Mouse (Mus musculus): ENCODE measurements around the gene Gli1.
A peak's percentile ranks its signal among the peaks of the same experiment; 100 is the strongest.

The Gli1 gene

DNA sequence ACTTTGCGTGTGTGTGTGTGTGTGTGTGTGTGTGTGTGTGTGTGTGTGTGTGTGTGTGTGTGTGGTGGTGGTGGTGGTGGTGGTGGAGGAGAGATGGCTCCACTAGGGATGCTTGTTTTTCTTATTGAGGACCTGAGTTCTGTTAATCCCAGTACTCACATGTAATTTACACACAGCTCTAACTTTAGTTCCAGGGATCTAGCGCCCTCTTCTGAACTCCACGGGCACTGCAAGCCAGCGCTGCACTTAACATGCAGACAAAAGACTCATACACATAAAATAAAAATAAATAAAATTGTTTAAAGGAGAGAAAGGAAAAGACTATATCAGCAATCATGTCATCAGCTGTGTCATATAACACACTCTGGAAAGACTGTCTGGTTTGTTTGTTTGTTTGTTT, 7.2 kb upstream of the Gli1 start:
- no peak for DNase-seq (ENCODE audit: low spot score in 2 of 2)

DNA sequence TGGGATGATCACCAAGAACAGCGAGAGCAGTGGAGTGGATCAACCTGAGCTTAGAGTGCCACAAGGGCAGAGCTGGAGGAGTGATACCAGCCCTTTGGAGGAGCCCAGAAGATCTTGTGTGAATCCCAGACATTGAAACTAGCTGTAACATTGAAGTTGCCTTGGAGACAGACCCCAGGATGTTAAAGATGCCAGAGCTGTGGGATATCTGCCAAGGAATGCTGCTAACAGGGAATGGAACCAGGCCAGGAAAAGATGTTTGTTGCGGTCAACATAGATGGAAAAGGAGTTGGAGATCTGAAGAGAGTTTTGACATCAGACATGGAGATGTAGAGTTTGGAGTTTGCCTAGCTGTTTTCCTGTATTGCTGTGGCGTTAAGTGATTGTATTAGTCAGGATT, 4.4 kb upstream of the Gli1 start:
- no peak for DNase-seq (ENCODE audit: low spot score in 2 of 2)

DNA sequence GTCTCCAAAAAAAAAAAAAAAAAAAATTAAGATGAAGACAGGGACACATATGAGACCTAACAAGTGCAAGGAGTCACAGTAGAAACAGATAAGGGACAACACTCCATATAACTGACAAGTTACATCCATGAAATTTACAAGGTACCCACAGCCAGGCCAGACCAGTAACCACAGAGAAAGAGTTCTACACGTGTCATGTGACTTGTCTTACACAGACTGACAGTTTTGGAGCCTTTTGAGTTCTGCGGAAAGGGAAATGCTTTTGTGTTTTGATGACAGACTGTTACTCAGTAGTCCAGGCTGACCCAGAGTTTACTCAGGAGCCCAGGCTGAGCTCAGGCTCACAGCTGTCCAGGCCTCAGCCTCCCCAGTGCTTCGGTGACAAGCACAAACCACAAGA, 1.3 kb upstream of the Gli1 start:
- no peak for DNase-seq (ENCODE audit: low spot score in 2 of 2)

DNA sequence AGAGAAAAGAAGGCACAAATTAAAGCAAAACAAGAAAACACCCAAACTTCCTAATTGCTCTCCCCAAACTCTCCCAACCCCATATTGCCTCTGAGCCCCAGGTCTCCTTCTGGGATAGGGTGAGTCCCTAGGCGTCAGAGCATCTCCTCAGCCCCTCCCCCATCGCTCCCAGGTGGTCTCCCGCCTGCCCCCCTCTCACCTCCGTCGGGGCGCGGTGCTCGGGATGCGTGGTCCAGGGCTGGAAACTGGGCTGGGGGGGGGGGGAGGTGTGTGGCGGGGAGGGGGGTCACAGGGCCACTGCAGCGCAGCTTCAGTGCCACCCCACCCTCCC, 449 bp downstream of the Gli1 start:
- no peak for DNase-seq (ENCODE audit: low spot score in 2 of 2)

DNA sequence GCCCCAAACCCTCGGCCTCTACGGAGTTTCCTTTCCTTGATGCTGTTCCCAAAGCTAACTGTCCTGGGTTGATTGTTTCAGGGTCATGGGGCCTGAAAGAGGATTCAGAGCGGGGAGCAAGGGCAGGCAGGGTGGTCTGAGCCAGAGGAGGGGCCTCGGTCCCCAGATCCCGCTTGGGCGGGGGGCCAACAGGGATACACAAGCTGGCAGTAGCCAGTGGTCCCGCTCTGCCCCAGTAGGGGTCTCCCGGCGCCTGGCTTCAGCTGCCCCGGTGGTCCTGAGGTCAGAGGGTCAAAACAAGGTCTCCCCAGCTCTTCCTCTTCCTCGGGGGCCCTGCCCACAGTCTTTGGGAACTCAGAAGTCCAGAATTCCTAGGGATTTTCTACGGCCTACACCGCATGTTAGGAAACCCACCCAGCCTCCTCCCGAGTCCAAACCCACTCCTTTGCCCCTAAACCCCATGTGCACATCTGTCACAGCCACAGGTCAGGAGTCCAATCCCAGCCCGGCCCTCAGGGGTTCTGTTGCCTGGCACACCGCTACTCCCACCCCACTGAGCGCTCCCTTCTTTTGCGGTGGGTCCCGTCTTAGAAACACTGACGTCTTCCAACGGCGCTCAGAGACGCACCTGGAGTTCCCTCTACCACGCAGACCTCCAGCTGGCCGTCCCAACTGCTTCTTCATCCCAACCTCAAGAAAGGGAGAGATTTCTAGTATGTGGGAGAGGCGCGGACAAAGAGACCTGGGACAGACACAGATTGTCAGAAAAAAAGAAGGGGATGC, 1.0 kb downstream of the Gli1 start:
- DNase-seq (ENCODE audit: low spot score in 2 of 2), result no peak

DNA sequence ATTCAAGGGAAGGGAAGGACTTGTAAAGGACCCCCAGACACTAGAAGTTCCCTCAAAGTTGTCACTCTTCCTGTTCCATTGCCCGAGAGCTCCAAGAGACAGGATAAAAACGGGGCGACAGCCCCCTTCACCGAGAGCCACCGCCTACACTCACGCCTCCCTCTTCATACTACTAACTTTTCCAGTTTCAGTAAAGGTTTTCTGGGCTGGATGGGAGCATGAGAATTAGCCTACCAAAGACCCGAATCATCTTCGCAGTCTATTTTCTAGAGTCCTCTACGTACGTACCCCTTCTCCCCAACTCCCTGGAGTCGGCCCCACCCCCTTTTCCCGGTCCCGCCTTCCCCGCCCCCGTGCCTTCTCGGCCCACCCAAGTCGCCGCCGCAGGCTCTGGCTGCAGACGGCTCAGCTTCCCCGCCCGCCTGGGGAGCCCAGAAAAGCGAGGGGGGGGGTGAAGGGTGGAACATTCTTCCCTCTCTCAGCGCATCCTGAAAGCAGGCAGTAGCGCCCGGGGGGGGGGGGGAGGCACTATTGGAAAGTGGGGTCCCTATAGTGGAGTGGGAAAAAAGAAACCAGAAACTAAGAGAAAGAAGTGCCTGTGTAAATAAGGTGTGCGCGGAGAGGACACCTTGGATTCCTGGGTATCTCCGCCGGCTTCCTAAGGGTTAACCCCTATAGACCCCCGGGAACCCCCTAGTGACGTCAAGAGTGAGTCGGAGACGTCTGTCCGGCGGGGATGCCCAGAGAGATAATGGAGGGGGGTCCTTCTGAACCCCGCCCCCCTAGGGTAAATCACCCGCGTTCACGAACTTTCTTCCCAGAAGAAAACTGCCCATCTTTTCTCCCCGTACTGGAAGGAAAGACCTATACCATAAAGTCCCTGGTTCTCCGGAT, 1.8 kb downstream of the Gli1 start:
- DNase-seq (ENCODE audit: low spot score in 2 of 2), result no peak

DNA sequence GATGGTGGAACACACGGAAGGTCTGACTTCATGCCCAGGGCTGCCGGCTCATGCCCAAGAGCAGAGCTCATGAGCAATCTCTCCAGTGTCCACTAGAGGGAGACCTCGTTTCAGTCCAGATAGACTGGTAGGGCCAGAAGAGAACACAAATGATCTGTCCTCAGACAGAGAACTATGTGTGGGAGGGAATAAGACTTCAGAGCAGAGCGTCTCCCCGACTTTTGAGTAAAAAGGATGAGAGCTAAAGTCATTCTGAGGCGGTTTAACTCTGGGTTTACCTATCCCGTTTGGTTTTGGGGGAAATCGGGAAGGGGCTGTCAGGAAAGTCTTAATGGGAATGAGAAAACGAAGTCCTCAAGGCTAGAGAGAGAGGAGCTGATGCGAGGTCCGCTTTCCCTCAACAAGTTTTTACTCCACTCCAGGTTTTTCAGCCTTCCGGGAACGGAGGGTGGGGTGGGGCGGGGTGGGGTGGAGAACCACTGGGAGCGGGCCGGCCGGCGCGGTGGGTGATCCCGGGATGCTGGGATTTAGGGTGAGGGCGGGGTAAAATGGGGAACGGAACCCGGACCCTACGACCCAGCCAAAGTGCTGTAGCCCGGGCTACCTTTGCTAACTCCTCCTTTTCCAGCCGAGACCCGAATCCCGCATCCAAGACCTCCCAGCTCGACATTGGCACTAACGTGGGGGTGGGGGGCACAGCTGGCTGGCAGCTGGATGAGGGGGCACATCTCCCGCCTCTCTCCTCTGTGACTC, 2.7 kb downstream of the Gli1 start:
- peak; percentile 83 to 84 for DNase-seq (ENCODE audit: low spot score in 2 of 2)

DNA sequence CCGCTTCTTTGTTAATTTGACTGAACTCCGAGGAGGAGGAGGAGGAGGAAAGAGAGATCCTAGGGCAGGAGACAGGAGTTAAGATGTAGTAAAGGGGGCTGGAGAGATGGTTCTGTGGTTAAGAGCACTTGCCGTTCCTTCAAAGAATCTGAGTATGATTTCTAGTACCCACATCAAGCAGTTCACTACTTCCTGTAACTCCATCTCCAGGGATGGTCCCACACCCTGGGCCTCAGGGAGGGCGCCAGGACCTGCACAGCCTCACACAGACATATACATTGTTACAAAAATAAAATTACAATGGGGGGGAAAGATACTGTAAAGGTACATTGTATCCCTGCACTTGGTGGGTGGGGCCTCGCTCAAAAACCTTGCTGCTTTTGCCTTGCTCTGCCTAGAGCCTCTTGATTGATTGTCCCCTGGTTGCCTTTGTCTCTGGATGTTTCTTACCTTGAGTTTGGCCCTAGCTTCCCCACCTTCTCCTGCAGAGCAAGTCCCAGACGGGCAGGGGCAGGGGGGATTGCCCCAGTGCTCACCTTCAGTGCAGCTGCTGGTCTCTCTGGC, 4.2 kb downstream of the Gli1 start:
- DNase-seq (ENCODE audit: low spot score in 2 of 2), result no peak

DNA sequence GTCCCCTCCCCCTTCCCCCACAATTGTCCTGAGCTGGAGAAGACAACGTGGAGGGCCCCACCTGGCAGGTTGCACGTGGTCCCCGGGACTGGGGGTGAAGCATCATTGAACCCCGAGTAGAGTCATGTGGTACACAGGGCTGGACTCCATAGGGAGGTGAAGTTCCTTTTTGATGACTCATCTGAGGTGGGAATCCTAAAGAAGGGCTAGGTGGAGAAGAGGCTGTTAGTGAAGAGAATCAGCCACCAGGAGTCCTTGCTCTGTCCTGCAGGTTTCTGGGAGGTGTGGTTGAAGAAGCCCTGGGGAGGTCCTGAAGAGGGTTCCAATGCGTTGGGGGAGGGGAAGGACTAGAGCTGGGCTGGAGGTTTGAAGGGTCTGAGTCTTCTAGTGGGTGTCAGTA, 4.8 kb downstream of the Gli1 start:
- no peak for DNase-seq (ENCODE audit: low spot score in 2 of 2)

DNA sequence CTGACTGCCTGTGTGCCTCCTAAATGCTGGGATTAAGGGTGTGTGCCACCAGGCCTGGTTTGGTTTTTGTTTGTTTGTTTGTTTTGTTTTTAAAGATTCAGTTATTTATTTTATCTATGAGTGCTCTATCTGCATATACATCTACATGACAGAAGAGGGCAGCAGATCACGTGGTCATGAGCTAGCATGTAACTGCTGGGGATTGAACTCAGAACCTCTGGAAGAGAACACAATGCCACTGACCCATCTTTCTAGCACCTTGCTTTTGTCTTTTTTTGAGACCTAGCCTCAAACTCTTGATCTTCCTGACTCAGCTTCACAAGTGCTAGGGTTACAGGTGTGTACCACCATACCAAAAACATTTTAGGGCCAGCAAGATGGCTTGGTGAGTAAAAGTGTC, 6.5 kb downstream of the Gli1 start:
- no peak for DNase-seq (ENCODE audit: low spot score in 2 of 2)

DNA sequence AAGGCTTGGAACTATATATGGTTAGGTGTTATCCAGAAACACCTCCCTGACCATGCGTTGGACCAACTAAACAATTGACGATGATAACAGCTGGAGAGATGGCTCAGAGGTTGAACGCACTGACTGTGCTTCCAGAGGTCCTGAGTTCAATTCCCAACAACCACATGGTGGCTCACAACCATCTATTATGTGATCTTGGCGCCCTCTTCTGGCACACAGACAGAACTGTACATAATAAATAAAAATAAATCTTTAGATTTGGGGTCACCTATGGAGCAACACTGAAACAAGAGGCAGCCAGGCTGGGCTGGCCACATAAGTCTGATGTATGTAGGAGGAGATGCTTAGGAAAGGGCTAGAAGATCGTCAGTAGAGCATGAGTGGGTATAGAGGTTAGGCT, 8.6 kb downstream of the Gli1 start:
- DNase-seq (ENCODE audit: low spot score in 2 of 2), result no peak

DNA sequence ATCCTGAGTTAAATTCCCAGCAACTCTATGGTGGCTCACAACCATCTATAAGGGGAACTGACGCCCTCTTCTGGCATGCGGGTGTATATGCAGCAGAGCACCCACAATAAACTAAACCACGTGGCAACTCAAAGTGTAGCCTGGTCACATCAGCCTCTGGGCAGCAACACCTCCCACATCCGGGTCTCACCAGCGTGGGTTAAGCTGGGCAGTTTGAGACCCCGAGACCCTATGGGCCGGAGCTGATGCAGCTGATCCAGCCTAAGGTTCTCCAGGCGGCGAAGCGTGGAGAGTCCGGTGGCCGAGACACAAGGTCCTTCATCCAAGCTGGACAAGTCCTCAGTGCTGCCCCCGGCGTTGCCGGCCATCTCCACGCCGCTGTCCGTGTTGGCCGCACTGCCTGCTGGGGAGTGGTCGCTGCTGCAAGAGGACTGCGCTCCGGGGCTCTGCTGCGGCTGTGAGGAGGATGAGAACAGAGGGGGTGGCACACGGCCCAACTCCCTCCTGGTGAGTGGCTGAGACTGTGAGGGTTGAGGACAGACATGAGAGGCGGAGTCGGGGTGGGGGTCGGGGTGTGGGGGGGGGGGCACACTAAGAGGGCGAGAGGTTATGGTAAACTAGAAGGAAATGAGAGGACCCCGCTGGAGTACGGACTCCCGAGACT, 9.4 kb downstream of the Gli1 start:
- DNase-seq (ENCODE audit: low spot score in 2 of 2), result no peak

DNA sequence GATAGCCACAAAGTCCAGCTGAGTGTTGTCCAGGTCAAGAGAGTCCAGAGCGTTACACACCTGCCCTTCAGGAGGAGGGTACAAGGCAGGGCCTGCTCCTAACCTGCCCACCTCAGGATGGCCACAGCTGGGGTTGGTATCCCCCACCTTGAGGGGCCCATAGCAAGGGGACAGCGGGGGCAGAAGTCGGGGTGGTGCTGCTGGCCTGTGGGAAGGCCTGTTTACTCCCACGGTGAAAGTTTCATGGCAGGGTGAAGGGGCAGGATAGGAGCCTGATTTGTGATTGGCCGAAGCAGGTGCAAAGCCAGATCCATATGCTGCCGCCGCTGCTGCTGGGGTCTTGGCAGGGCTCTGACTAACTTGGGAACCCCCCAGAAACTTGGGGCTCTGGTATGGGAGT, 11.6 kb downstream of the Gli1 start:
- no peak for DNase-seq (ENCODE audit: low spot score in 2 of 2)

DNA sequence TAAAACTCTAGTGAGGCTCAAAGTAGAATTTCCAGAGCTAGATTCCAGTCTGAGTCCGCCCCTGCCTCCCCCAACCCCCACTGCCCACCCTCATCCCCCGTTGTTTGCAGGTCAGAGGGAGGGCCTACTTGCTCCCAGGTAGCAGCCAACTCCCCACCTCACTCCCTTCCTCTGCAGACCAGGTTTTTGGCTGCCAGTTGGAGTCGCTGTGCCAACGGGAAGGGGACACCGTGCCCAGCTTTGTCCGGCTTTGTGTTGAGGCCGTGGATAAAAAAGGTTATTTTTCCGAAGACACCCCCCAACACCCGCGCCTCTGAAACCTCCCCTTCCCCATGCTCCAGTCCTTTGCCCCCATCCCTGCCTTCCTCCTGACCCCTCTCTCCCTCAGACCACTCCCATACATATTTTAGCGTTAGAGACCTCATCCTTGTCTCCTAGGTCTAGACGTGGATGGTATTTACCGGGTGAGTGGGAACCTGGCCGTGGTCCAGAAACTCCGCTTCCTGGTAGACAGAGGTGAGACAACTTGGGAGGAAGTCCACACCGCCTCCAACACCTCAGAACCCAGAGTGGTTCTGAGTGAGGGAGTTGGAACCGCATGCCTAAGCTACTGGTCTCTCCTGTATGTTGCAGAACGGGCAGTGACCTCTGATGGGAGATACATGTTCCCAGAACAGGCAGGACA, 14.2 kb downstream of the Gli1 start:
- DNase-seq (ENCODE audit: low spot score in 2 of 2), result no peak

DNA sequence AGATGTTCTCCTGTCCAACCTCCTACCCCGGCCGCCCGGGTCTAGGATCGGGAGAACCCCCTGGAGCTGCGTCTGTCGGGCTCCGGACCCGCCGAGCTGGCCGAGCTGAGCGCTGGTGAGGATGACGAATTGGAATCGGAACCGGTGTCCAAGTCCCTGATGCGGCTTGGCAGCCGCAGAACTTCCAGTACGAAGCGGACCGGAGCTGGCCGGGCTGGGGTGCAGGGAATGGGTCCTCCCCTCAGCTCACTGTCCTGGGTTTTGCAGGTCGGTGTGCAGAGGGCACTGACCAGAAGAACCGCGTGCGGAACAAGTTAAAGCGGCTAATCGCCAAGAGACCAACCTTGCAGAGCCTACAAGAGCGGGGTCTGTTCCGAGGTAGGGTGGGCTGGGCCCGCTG, 14.9 kb downstream of the Gli1 start:
- no peak for DNase-seq (ENCODE audit: low spot score in 2 of 2)

DNA sequence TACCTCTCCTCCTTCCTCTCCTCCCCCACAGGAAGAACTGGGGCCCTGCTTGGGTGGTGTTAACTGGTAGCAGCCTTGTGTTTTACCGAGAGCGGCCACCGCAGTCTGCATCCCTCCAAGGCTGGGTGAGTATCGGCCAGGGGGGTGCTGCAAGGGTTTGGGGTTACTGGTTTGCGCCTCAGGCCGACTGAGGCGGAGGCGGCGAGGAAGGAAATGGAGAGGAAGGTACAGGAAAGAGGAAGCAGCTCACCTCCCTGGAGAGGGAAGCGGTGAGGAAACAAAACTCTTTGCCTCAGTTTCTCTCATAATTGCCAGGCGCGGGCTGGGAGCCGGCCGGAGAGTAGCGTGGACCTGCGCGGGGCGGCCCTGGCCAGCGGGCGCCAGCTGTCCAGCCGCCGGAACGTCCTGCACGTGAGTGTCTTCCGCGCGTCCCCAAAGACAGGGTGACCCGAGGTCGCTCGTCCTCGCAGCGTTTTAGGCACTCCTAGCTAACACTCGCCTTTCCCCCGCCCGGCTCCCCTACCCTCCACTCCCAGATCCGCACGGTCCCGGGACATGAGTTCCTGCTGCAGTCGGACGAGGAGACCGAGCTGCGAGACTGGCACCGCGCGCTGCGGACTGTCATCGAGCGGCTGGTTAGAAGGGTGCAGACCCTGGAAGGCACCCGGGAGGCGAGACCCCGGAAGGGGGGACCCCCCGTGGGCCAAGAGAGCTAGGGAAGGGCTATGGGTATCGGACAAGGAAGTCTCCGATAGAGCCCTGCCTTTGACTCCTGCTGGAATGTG, 15.6 kb downstream of the Gli1 start:
- peak; percentile 53 to 61 for DNase-seq (ENCODE audit: low spot score in 2 of 2)

DNA sequence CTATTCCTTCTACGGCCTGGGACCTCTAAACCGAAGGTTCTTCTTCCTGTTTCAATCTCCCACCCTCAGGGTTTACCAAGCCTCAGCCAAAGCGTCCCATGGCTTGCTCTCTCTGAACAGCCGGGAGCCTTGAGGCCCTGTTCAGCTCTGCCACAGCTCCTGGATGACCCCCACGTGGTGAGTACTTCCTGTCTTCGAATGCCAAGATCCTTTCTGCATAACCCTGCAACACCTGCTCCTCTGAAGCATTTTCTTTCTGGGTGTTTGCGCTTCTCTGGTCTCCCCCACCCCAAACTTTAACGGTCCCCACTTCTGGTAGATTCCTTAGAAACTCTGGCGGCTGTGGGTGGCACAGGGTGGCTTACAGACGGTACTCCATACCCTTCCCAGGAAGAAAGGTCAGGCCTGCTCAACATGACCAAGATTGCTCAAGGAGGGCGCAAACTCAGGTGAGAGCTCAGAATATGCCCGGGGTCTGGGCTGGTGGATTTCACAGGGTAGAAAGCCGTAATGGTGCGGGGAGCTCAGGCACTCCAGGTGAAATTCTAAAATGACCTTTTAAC, 16.2 kb downstream of the Gli1 start:
- DNase-seq (ENCODE audit: low spot score in 2 of 2), result no peak

DNA sequence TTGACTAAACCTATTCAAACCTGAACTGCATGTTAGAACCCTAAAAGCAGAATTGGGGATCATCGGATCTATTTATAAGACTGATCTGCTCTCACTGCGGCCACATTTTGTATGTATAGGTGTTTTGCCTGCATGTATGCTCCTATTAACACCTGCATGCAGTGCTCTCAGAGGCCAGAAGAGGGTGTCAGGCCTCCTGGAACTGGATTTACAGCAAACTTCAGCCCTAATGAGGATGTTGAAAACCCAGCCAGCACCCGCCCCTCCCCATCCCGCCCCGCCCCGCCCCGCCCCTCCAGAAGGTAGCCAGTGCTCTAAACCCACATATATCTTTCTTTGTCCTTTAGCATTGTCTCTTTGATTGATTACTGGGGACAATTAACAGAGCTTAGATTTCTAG, 17.3 kb downstream of the Gli1 start:
- DNase-seq (ENCODE audit: low spot score in 2 of 2), result peak; percentile 87 to 90

DNA sequence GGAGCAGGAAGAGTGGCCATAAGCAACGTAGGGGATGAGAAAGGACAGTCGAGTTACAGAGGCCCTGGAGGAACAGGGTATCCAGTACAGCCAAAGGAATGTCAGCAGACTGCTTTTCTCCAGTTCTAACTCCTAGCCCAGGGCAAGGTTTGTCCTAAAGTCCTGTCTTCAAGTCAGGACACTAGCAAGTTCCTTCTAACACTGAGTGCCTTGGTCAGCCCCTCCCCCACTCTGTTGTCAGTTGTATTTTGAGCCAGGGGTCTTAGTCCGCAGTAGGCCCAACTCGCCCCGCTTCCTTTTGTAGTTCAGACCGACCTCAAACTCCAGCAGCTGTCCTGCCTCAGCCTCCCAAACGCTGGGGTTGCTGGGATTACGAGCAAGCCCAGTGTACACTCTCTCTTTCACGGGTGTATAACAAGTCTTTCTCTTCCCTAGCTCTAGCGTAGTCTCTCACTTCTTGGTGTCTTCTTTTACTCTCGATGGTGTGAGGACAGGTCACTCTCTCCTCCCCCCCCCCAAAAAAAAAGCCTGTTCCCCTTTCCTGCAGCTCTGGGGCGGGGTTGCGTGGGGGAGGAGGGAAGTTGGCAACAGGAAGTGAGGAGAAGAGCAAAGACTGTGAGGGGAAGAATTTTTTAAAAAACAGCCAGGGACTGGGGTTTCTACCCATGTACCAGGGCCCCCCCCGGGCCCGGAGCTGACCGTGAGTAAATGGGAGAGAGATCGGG, 18.5 kb downstream of the Gli1 start:
- peak; percentile 77 to 83 for DNase-seq (ENCODE audit: low spot score in 2 of 2)
